Mouse (Mus musculus) kidney, adult 10 weeks (tissue): ENCODE results near the gene Vmn1r219. TPM values are rescaled to one million over a fixed set of nuclear protein-coding genes. Genes with fewer than 3 reads are reported as not detected.

Source experiments
- polyA plus RNA-seq: library from polyadenylated mRNA; stranded (reverse); fragments of 350-450 nt; fragmentation: Illumina TruSeq; extraction: RNeasy Lipid Tissue Mini Kit (QIAGEN cat#74804); gene quantifications from one replicate; pipeline ENCODE4 v1.2.3, GENCODE M21; 2014; ENCODE audit warnings: low read depth, low replicate concordance

Vmn1r219 gene
- not detected for polyA plus RNA-seq

DNA sequence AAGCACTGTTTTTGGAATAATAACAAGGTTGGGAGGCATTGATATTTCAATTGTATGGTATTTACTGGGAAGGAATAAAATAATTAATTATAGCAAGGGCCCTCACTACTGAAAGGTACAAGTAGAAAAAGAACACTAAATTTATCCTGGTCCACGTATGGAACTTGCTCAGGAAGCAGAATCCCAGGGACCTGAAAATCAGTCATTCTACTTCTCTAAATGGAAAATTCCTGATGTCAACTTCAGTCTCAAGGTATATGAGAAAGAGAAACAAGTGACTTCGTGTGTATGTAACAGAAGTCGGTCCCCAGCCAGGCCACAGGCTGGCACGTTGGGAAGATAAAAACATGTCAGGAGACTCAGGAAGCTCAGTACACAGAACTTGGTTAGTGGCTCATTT lies at the start of gene Vmn1r219:
TSS of gene Vmn1r219 (plus strand) at position 301 of the 400 bp plus-strand sequence.

DNA sequence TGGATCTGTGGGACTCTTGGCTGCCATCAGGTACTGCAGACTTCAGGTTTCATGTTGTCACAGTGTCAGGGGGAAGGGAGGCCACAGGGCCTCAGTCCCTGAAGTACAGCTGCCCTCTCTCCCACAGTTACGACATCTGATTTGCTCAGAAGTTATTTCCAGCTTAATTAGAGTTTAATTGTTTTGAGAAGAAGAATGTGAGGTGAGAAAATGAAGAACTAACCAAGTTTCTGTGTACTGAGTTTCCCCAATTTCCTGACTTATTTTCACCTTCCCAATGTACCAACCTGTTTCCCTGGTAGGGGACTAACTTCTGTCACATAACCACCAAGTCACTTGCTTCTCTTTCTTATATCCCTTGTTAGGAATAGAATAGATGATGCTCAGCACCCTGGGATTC lies 41.0 kb upstream of the Vmn1r219 start, which contains the start of gene Vmn1r217:
TSS of gene Vmn1r217 (minus strand) at position 101 of the 400 bp plus-strand sequence.

DNA sequence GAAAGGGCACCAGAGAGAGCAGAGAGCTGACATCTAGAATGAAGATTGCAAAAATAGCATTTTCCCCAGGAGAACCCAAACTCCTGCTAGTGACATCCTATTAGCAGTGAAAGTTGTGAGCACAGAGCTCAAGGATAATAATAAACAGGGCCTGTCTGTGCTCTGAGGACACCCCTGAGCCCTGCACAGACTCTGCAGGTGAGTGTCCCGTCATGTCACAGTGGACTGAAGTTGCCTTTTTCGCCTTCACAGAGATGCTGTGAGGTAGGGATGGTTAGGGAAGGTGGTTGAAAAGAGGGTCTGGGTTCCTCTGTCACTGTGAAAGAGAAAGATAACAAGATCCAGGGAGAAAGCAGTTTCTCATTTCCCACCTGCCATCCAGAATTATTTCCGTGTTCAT lies 26.0 kb upstream of the Vmn1r219 start, which contains the start of gene Vmn1r218:
TSS of gene Vmn1r218 (plus strand) at position 57 of the 400 bp plus-strand sequence.

DNA sequence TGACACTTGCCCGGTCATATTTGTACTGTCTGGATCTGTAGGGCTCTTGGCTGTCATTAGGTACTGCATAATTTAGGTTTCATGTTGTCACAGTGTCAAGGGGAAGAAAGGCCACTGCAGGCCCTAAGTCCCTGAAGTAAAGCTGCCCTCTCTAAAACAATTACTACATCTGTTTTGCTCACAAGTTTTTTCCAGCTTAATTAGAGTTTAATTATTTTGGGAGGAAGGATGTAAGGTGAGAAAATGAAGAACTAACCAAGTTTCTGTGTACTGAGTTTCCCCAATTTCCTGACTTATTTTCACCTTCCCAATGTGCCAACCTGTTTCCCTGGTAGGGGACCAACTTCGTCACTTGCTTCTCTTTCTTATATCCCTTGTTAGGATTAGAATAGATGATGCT lies 28.8 kb downstream of the Vmn1r219 start, which contains the start of gene Vmn1r220:
TSS of gene Vmn1r220 (minus strand) at position 101 of the 400 bp plus-strand sequence.

GRCm38 (mm10) chr13:23213827-23214226 lies 54.7 kb downstream of the Vmn1r219 start, which contains the start of gene Vmn1r221:
Gene Vmn1r221, plus strand, starts transcription at chr13:23214127.

Other genes with a start within 250 kb of the Vmn1r219 start
- not detected for gene Vmn1r213, start 151.7 kb upstream of the Vmn1r219 start, polyA plus RNA-seq
- not detected for gene Vmn1r214, start 128.9 kb upstream of the Vmn1r219 start, polyA plus RNA-seq
- not detected for gene Vmn1r215, start 91.3 kb upstream of the Vmn1r219 start, polyA plus RNA-seq
- not detected for gene Vmn1r217, start 41.1 kb upstream of the Vmn1r219 start, polyA plus RNA-seq
- gene Vmn1r218, start 26.2 kb upstream of the Vmn1r219 start, polyA plus RNA-seq = not detected
- not detected for gene Vmn1r220, start 28.7 kb downstream of the Vmn1r219 start, polyA plus RNA-seq
- gene Vmn1r221, start 54.8 kb downstream of the Vmn1r219 start, polyA plus RNA-seq = not detected
- not detected for gene Vmn1r222, start 76.6 kb downstream of the Vmn1r219 start, polyA plus RNA-seq
- gene Vmn1r223, start 87.8 kb downstream of the Vmn1r219 start, polyA plus RNA-seq = not detected
- 57.7 TPM for gene Zfp322a, start 209.9 kb downstream of the Vmn1r219 start, polyA plus RNA-seq